Mouse (Mus musculus): Measurements from ENCODE around the gene Cfap97d1.

The Cfap97d1 gene

GRCm38 (mm10) chr11:102035456-102035960, 51.4 kb downstream of the Cfap97d1 start:
- DNase-seq (ENCODE audit: low spot score in 2 of 2), result no peak

GRCm38 (mm10) chr11:102036336-102036735, 52.3 kb downstream of the Cfap97d1 start:
- DNase-seq (ENCODE audit: low spot score in 2 of 2), result no peak

GRCm38 (mm10) chr11:102037789-102038188, 53.7 kb downstream of the Cfap97d1 start:
- DNase-seq (ENCODE audit: low spot score in 2 of 2), result no peak

- no peak for DNase-seq (ENCODE audit: low spot score in 2 of 2)
These were observed 55.5 kb downstream of the Cfap97d1 start for GRCm38 (mm10) chr11:102039487-102040137.

- DNase-seq (ENCODE audit: low spot score in 2 of 2), result peak; percentile 73 to 89
These were observed 56.1 kb downstream of the Cfap97d1 start for GRCm38 (mm10) chr11:102040138-102040524.

GRCm38 (mm10) chr11:102040646-102041045, 56.6 kb downstream of the Cfap97d1 start:
- no peak for DNase-seq (ENCODE audit: low spot score in 2 of 2)

GRCm38 (mm10) chr11:102041350-102041949, 57.4 kb downstream of the Cfap97d1 start, which contains the start of gene Cd300lg:
Gene Cd300lg (plus strand): TSS chr11:102041509.
- DNase-seq (ENCODE audit: low spot score in 2 of 2), result no peak
